Mouse (Mus musculus) testis, postnatal 14 days (tissue): ENCODE data around the gene Olfr812.
"Not testable (repeated sequence)": the region's sequence is repeated elsewhere in the genome, so short reads cannot be mapped to it uniquely, and the experiment has no call there.

Experiments used
- DNase-seq: peaks from one replicate; pipeline ENCODE4 v3.0.0; 2021; ENCODE audit warnings: low spot score

The Olfr812 gene

DNA sequence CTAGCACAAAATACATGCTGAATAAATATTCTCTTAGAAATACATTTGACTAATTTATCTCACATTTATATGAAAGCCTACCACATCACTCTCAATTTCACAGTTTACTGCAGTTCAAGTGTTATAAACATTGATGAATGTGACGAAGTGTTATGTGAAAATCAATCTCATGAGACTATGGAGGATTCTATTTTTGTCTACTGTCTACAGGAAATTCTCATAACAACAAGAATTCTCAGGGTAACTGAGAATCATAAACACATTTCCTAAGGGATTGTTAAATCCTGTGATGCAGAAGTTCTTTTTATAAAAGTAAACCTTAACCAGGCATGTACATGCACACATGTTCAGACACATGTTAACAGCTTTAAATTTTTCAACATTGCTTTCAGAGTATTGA is at the start of gene Olfr812:
Olfr812 (minus strand) TSS at position 101 of the 400 bp plus-strand sequence.
- DNase-seq, result no peak

DNA sequence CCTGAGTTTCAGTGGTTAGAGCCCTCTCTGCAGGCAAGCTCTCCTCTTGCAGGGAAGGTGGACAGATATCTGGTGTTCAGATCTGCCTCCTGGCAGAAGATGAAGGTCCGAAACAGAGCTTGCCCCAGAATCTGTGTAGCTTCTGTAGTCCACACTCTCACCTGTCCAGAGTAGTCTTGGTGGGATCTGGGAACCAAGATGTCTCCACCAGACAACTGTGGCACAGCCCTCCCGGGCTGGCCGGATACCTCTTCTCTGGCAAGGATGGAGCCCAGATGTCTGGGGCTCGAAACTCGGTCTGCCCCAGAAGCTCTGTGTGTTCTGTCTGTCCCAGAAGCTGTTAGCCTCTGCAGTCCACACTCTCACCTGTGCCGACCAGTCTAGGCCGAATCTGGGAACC is 40.0 kb upstream of the Olfr812 start:
- no peak for DNase-seq

DNA sequence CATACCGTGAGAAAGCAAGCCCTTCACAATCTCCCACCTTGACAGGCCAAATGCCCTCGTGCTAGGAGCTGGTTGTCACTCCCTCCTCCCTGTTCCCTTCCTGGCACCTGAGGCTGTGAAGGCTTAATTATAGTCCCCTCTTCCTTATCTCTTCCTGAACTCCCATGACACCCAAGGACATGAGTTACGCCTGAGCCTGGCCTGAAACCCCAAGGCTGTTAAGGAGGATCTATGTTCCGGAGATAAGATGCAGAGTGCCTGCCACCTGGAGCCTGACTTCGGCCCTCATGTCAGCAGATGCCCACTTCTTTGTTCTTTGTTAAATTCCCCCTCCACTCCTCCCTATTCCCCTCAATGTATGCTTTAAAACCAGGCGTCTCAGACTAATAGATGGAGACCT is 39.6 kb upstream of the Olfr812 start:
- not testable (repeated sequence) for DNase-seq

DNA sequence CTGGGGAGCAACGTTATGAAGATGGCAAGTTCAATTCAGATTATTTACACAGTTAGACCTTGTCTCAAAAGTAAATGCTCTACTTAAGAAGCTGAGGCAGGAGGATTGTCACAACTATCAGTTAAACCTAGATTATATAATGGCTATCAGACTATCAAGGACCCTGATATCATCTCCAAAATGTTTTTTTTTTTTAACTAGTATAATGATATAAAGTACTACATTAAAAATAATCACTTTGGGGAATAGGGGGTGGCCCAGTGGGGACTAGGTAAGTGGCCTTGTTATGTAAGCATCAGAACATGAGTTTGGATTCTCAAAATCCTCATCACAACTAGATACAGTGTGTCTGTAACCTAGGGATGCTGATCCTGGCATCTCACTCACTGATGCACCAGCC is 33.9 kb upstream of the Olfr812 start, which contains the start of gene Olfr814:
Olfr814 (minus strand) TSS at position 101 of the 400 bp plus-strand sequence.
- not testable (repeated sequence) for DNase-seq

DNA sequence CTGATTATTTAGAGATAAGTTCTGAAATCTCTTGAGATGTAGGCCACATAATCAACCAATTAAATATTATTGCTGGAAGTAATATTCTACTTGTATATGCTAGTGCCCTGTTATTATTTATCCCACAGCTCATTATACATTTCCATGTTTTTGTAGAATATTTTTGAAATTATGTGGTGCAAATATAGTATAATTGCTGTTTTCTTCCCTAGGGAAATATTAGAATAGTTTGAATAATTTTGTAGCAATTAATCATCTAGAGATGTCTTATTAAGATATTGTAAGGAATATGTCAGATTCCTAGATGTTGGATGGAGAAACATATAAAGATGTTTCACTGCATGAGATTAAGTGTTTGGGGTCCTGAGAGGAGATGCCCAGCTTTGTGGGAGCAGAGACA is 9.2 kb upstream of the Olfr812 start, which contains the start of gene Olfr813:
Olfr813 (plus strand) TSS at position 301 of the 400 bp plus-strand sequence.
- DNase-seq, result no peak

DNA sequence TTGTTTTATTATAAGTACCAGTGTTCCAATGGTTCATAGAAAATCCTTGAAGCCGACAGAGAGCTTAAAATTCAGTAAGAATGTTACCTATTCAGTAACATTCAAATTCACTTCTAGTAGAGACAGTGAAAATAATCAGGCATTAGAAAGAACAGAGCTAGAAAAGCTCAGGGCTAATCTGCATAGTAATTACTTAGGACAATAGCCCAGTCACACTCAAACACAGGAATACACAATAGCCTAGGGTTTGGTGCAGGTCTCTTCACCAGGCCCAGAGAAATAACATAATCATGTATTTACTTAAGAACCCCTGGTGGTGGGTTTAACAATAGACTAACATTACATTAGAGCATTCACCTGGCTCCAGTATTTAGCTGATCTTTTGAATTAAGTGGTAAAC is 1.4 kb upstream of the Olfr812 start:
- DNase-seq, result no peak

DNA sequence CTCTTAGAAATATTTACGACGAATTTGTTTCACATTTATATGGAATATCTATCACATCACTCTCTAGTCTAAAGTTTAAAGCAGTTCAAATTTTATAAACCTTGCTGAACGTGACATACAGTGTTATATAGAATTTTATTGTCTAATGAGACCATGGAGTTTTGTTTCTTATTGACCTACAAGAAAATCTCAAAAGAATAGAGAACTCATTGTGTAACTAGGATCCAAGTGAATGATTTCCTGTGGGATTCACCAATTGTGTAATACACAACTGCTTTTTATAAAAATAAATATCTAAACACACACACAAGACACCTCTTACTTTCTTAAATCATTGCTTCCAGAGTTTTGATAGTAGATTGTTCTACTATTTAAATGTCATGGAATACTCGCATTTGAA is 41.6 kb downstream of the Olfr812 start, which contains the start of gene Olfr811:
Olfr811 (minus strand) TSS at position 101 of the 400 bp plus-strand sequence.
- no peak for DNase-seq

DNA sequence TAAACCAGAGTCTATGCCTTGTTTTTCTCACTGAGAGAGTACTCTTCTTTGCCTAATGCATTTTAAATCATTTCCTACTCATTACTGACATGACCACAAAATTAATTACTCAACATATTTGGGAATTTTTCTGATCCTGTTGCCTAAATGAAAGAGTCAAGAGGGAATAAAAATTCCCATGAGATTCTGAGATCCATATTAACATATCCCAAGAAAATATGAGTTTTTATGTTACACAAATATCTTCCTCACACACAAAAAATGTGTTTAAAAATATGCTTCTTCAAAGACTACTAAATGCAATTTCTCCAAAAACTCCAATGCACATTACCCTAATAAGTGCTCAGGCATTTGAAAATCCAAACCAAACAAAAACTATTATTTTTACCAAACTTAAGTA is 51.1 kb downstream of the Olfr812 start, which contains the start of gene Olfr810:
Olfr810 (minus strand) TSS at position 101 of the 400 bp plus-strand sequence.
- DNase-seq, result no peak
